Mouse (Mus musculus) lung, adult 2 months (tissue): ENCODE measurements around the gene 3110082I17Rik. TPM values are rescaled to one million over a fixed set of nuclear protein-coding genes. Genes with fewer than 3 reads are reported as not detected.

Experiments
- DNase-seq: peaks from one replicate; pipeline ENCODE4 v3.0.0; 2022
- H3K4me1 ChIP-seq: fragments of 200-500 bp; 2 replicates; pipeline ENCODE4 v1.6.1; 2011; ENCODE audit warnings: low read length; ENCODE audit not compliant: control insufficient read depth, insufficient read depth
- H3K4me3 ChIP-seq: fragments of 200-500 bp; replicated peaks from 2 replicates; pipeline ENCODE3; 2011; ENCODE audit warnings: low read depth, mild to moderate bottlenecking, control low read depth, low read length; ENCODE audit errors: extremely low read depth
- CTCF ChIP-seq: fragments of 200-500 bp; IDR thresholded peaks from 2 replicates; pipeline ENCODE4 v1.5.1; 2011; ENCODE audit warnings: mild to moderate bottlenecking, low read length, control low read depth; ENCODE audit not compliant: insufficient read depth
- POLR2A ChIP-seq: fragments of 200-500 bp; IDR thresholded peaks from 2 replicates; pipeline ENCODE4 v1.6.1; 2011; ENCODE audit warnings: low read depth, mild to moderate bottlenecking, control low read depth, low read length, borderline replicate concordance; ENCODE audit errors: extremely low read depth
- WGBS: fragments of 180-500 bp; shearing (Covaris S2); methylation state at CpG from one replicate; pipeline ENCODE4 v1.1.7; 2018; 5-methylcytosine and 5-hydroxymethylcytosine counted together
- polyA plus RNA-seq: library from polyadenylated mRNA; depleted of rRNA; stranded (reverse); fragments of >200 nt; gene quantifications from 2 replicates; pipeline ENCODE4 v1.2.3, GENCODE M21; 2012

The 3110082I17Rik gene
- polyA plus RNA-seq, 1 experiment, result 14.0 TPM

GRCm38 (mm10) chr5:139326986-139327633, 133.2 kb downstream of the 3110082I17Rik start:
- no peak overlapping the region for H3K4me3 ChIP-seq
- 75% methylated on average over 7 of the region's 7 CpGs for WGBS
- DNase-seq, result no peak
- TF ChIP-seq CTCF (no peak), POLR2A (no peak)
- H3K4me1 ChIP-seq, result peaks cover 4% of the 10 kb centered on the region

- 72% methylated on average over 13 of the region's 13 CpGs for WGBS
- Histone ChIP-seq H3K4me3 (no peak overlapping the region), H3K4me1 (peaks cover 4% of the 10 kb centered on the region)
- DNase-seq, result no peak
- no peak for TF ChIP-seq POLR2A
- no peak for TF ChIP-seq CTCF
Measured at GRCm38 (mm10) chr5:139326111-139326696, 134.1 kb downstream of the 3110082I17Rik start.

- H3K4me1 ChIP-seq, result peaks cover 4% of the 10 kb centered on the region
- peak within 1 kb of the TSS; percentile 27 for H3K4me3 ChIP-seq
- TF ChIP-seq CTCF (no peak), POLR2A (no peak)
- 9% methylated on average over 60 of the region's 61 CpGs for WGBS
- peak; percentile 54 for DNase-seq
Measured at GRCm38 (mm10) chr5:139325395-139325966, 134.8 kb downstream of the 3110082I17Rik start, which contains the start of gene Adap1. Gene Adap1, minus strand, starts transcription at chr5:139325622.

- Histone ChIP-seq H3K4me1 (peaks cover 4% of the 10 kb centered on the region), H3K4me3 (peak overlapping the region; percentile 27)
- no peak for TF ChIP-seq POLR2A
- TF ChIP-seq CTCF, result no peak
- DNase-seq, result peak; percentile 38
- WGBS, result 2% methylated on average over 58 of the region's 62 CpGs
Measured at GRCm38 (mm10) chr5:139324691-139325394, 135.5 kb downstream of the 3110082I17Rik start.

GRCm38 (mm10) chr5:139324045-139324491, 136.3 kb downstream of the 3110082I17Rik start:
- no peak for DNase-seq
- peaks cover 4% of the 10 kb centered on the region for H3K4me1 ChIP-seq
- TF ChIP-seq CTCF (no peak), POLR2A (no peak)
- H3K4me3 ChIP-seq, result no peak overlapping the region
- WGBS, result 44% methylated on average over 5 of the region's 5 CpGs

- no peak overlapping the region for H3K4me3 ChIP-seq
- H3K4me1 ChIP-seq, result peaks cover 4% of the 10 kb centered on the region
- no peak for DNase-seq
- WGBS, result 73% methylated on average over 9 of the region's 9 CpGs
- TF ChIP-seq CTCF, result no peak
- TF ChIP-seq POLR2A, result no peak
Measured at GRCm38 (mm10) chr5:139323260-139323924, 136.9 kb downstream of the 3110082I17Rik start.

GRCm38 (mm10) chr5:139321331-139321730, 139.0 kb downstream of the 3110082I17Rik start:
- TF ChIP-seq CTCF (no peak), POLR2A (no peak)
- WGBS, result 77% methylated on average over 6 of the region's 6 CpGs
- Histone ChIP-seq H3K4me3 (no peak overlapping the region), H3K4me1 (peaks cover 4% of the 10 kb centered on the region)
- DNase-seq, result no peak

- 69% methylated on average over 7 of the region's 7 CpGs for WGBS
- TF ChIP-seq POLR2A (no peak), CTCF (no peak)
Measured at GRCm38 (mm10) chr5:139320424-139320823, 139.9 kb downstream of the 3110082I17Rik start.

More at GRCm38 (mm10) chr5:139320424-139320823, 139.9 kb downstream of the 3110082I17Rik start:
- H3K4me1 ChIP-seq, result peaks cover 2% of the 10 kb centered on the region; the same call in 1 of the 2 replicates
- no peak for DNase-seq
- H3K4me3 ChIP-seq, result no peak overlapping the region
